Mouse (Mus musculus): ENCODE measurements around the gene AC161166.1. TPM values are rescaled to one million over a fixed set of nuclear protein-coding genes. Genes with fewer than 3 reads are reported as not detected.

AC161166.1 gene
- polyA plus RNA-seq, 1 experiment from 2014 or later = 0.46 TPM

DNA sequence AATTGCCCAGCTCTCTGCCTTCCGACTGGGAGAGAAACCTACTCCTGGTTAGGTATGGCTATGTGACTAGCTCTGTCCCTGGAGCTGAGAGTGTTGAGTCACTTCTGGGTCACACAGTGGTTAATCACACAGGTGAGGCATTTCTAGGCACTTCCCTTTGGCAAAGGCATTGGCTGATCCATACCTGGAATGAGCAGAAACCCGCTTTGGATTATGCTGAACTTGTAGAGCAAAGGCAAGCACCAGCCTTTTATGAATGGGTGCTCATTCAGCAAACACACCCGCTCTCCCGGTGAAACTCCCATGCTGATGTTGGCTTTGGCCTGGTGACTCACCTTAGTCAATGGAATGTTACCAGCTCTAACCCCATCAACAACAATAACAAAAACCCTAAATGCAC lies 27.4 kb upstream of the AC161166.1 start:
- Histone ChIP-seq H3K36me3 (ENCODE audit: control insufficient read depth, insufficient read depth, low read length) (no peaks in the 10 kb centered on the region; the same call in 1 of the 2 replicates), H3K4me3 (ENCODE audit: low read depth, low read length) (no peak overlapping the region), H3K4me1 (replicated peaks; ENCODE audit: control insufficient read depth, insufficient read depth, low read length) (no peaks in the 10 kb centered on the region), H3K27ac (ENCODE audit: low read depth) (no peak overlapping the region), H3K9ac (ENCODE audit: low read length) (no peak overlapping the region), H3K27me3 (replicated peaks; ENCODE audit: control insufficient read depth, insufficient read depth, low read length) (no peaks in the 10 kb centered on the region), H3K9me3 (ENCODE audit: control insufficient read depth, low read length) (no peaks in the 10 kb centered on the region), H3K4me2 (ENCODE audit: low read length) (no peak overlapping the region)
- ATAC-seq (replicated peaks; ENCODE audit: low FRiP score, low TSS enrichment, low read depth) = no peak
- no peak for DNase-seq (ENCODE audit: low spot score)
- WGBS = 89% methylated on average over 4 of the region's 4 CpGs

DNA sequence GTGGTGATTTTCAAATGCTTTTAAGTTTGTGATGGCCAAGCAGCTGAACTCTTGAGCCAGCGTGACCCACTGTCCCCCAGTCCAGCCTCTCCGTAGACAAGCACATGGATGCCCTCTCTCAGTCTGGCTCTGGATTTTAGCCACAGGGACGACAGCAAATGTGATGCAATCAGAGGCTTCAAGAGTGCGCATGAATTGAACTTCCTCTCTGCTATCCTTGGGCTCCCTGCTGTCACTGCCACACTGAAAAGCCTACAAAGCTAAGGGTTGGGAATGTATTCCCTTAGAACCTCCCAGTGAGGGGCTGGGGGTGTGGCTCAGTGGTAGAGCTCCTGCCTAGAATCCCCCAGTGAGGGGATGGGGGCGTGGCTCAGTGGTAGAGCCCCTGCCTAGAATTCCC lies 26.4 kb upstream of the AC161166.1 start:
- H3K36me3 ChIP-seq (ENCODE audit: control insufficient read depth, insufficient read depth, low read length) = peaks cover 9% of the 10 kb centered on the region
- no peak overlapping the region for H3K27ac ChIP-seq (ENCODE audit: low read depth)
- no peak overlapping the region for H3K4me2 ChIP-seq (ENCODE audit: low read length)
- H3K27me3 ChIP-seq (replicated peaks; ENCODE audit: control insufficient read depth, insufficient read depth, low read length) = no peaks in the 10 kb centered on the region
- DNase-seq (ENCODE audit: low spot score) (no peak), ATAC-seq (replicated peaks; ENCODE audit: low FRiP score, low TSS enrichment, low read depth) (no peak)
- no peaks in the 10 kb centered on the region for H3K4me1 ChIP-seq (replicated peaks; ENCODE audit: control insufficient read depth, insufficient read depth, low read length)
- H3K9ac ChIP-seq (ENCODE audit: low read length) = no peak overlapping the region
- no peak overlapping the region for H3K4me3 ChIP-seq (ENCODE audit: low read depth, low read length)
- H3K9me3 ChIP-seq (ENCODE audit: control insufficient read depth, low read length) = no peaks in the 10 kb centered on the region
- WGBS = 86% methylated on average over 5 of the region's 5 CpGs

DNA sequence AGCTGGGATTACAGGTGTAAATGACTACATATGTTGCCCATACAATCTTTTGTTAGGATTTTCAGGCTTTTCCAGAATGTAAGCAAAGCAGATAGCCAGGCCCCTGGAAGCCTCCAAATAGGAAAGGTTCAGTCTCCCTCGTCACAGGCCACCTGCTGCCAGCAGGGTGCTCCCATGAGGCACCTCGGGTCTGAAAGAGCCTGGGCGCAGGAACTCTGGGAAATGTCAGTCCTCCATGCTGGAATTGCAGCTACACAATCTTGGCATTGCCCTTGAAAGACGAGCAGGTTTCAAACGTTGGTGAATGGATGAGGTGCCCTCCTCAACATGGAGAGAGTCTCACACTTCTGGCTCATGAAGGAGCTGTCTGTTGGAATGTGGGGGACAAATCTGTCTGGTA lies 25.9 kb upstream of the AC161166.1 start:
- no peak overlapping the region for H3K4me2 ChIP-seq (ENCODE audit: low read length)
- DNase-seq (ENCODE audit: low spot score) = no peak
- no peaks in the 10 kb centered on the region for H3K4me1 ChIP-seq (replicated peaks; ENCODE audit: control insufficient read depth, insufficient read depth, low read length)
- no peak overlapping the region for H3K9ac ChIP-seq (ENCODE audit: low read length)
- 44% methylated on average over 5 of the region's 5 CpGs for whole genome bisulfite sequencing
- no peaks in the 10 kb centered on the region for H3K9me3 ChIP-seq (ENCODE audit: control insufficient read depth, low read length)
- H3K36me3 ChIP-seq (ENCODE audit: control insufficient read depth, insufficient read depth, low read length) = peaks cover 14% of the 10 kb centered on the region
- no peak for ATAC-seq (replicated peaks; ENCODE audit: low FRiP score, low TSS enrichment, low read depth)
- 0 out of 2 replicates have a peak, but pooled peaks cover 3% of the 10 kb centered on the region for H3K27me3 ChIP-seq (replicated peaks; ENCODE audit: control insufficient read depth, insufficient read depth, low read length)
- no peak overlapping the region for H3K27ac ChIP-seq (ENCODE audit: low read depth)
- H3K4me3 ChIP-seq (ENCODE audit: low read depth, low read length) = no peak overlapping the region

DNA sequence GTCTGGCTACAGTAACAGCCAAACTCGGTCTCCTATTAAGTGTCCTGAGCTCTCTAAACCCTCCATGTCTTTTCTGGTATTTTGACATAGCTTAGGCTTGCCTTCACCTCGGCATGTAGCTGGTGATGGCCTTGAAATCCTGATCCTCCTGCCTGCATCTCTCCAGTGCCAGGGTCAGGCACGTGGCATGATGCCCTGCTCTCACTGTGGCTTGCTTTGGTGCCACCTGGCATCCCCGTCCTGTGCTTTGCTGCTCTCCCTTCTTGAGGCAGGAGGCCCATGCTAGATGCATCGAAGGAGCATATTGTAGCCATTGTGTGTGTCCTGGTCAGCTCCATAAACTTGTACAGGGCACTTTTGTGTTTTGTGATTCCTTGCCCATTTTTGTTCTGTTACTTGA lies 25.3 kb upstream of the AC161166.1 start:
- no peak overlapping the region for H3K9ac ChIP-seq (ENCODE audit: low read length)
- ATAC-seq (replicated peaks; ENCODE audit: low FRiP score, low TSS enrichment, low read depth) = no peak
- H3K9me3 ChIP-seq (ENCODE audit: control insufficient read depth, low read length) = no peaks in the 10 kb centered on the region
- H3K27ac ChIP-seq (ENCODE audit: low read depth) = no peak overlapping the region
- DNase-seq (ENCODE audit: low spot score) = no peak
- 80% methylated on average over 5 of the region's 5 CpGs for WGBS
- H3K4me1 ChIP-seq (replicated peaks; ENCODE audit: control insufficient read depth, insufficient read depth, low read length) = no peaks in the 10 kb centered on the region
- 0 out of 2 replicates have a peak, but pooled peaks cover 3% of the 10 kb centered on the region for H3K27me3 ChIP-seq (replicated peaks; ENCODE audit: control insufficient read depth, insufficient read depth, low read length)
- H3K36me3 ChIP-seq (ENCODE audit: control insufficient read depth, insufficient read depth, low read length) = peaks cover 16% of the 10 kb centered on the region
- no peak overlapping the region for H3K4me2 ChIP-seq (ENCODE audit: low read length)
- H3K4me3 ChIP-seq (ENCODE audit: low read depth, low read length) = no peak overlapping the region

DNA sequence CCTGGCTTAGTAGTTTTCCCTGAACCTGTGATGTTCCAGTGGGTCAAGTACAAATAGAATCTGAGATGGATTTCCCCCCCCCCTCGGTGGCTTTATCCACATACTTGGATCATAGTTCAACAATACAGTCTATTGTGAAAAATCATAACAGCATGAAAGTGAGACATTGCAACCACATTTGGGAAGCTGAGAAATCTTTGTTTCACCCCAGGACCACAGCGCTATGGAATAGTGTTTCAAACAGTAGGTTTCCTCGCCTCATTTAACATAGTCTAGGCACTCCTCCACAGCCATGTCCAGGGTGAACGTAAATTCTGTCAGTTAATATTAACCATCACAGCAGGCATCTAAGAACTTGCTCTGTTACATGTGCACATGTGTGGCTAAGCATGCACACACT lies 24.8 kb upstream of the AC161166.1 start:
- peaks cover 4% of the 10 kb centered on the region for H3K4me1 ChIP-seq (replicated peaks; ENCODE audit: control insufficient read depth, insufficient read depth, low read length)
- H3K4me2 ChIP-seq (ENCODE audit: low read length) = no peak overlapping the region
- 83% methylated on average over 4 of the region's 4 CpGs for WGBS
- no peak overlapping the region for H3K27ac ChIP-seq (ENCODE audit: low read depth)
- H3K9ac ChIP-seq (ENCODE audit: low read length) = no peak overlapping the region
- H3K36me3 ChIP-seq (ENCODE audit: control insufficient read depth, insufficient read depth, low read length) = peaks cover 16% of the 10 kb centered on the region
- ATAC-seq (replicated peaks; ENCODE audit: low FRiP score, low TSS enrichment, low read depth) = no peak
- no peak for DNase-seq (ENCODE audit: low spot score)
- 0 out of 2 replicates have a peak, but pooled peaks cover 3% of the 10 kb centered on the region for H3K27me3 ChIP-seq (replicated peaks; ENCODE audit: control insufficient read depth, insufficient read depth, low read length)
- no peaks in the 10 kb centered on the region for H3K9me3 ChIP-seq (ENCODE audit: control insufficient read depth, low read length)
- H3K4me3 ChIP-seq (ENCODE audit: low read depth, low read length) = no peak overlapping the region

DNA sequence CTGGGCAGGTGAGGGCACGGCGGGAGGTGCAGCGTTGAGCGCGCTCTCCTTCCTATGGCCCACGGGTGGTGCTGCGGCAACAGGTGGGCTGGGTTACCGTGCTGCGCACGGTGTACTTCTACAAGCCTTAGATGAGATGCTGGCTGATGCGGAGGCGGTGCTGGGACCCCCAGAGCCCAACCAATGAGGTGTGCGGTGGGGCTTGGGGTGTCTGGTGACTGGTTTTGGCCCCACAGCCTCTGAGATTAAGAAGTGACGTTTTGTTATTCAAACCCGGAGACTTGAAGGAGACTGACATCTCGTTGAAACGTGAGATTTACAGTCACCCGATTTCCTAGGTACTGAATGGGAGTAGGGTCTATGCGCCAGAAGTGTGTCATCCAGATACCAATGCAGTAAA lies 22.0 kb upstream of the AC161166.1 start:
- H3K9ac ChIP-seq (ENCODE audit: low read length) = no peak overlapping the region

DNA sequence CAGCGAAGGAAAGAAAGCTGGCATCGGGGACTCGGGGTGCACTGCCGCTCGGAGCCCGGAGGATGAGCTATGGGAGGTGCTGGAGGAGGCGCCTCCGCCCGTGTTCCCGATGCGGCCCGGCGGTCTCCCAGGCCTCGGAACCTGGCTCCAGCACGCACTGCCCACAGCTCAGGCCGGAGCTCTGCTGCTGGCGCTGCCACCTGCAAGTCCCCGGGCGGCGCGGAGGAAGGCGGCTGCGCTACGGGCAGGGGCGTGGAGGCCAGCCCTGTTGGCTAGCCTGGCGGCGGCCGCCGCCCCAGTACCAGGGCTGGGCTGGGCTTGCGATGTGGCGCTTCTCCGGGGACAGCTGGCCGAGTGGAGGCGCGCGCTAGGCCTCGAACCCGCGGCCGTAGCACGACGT lies 21.6 kb upstream of the AC161166.1 start:
- DNase-seq (ENCODE audit: low spot score) = no peak
- Histone ChIP-seq H3K4me1 (replicated peaks; ENCODE audit: control insufficient read depth, insufficient read depth, low read length) (peaks cover 15% of the 10 kb centered on the region), H3K9ac (ENCODE audit: low read length) (no peak overlapping the region), H3K36me3 (ENCODE audit: control insufficient read depth, insufficient read depth, low read length) (peaks cover 16% of the 10 kb centered on the region), H3K4me3 (ENCODE audit: low read depth, low read length) (no peak overlapping the region), H3K4me2 (ENCODE audit: low read length) (no peak overlapping the region), H3K9me3 (ENCODE audit: control insufficient read depth, low read length) (no peaks in the 10 kb centered on the region), H3K27ac (ENCODE audit: low read depth) (no peak overlapping the region), H3K27me3 (replicated peaks; ENCODE audit: control insufficient read depth, insufficient read depth, low read length) (0 out of 2 replicates have a peak, but pooled peaks cover 3% of the 10 kb centered on the region)
- ATAC-seq (replicated peaks; ENCODE audit: low FRiP score, low TSS enrichment, low read depth) = no peak
- 48% methylated on average over 42 of the region's 42 CpGs for WGBS

More for the DNA sequence above, 22.0 kb upstream of the AC161166.1 start:
- Histone ChIP-seq H3K4me1 (replicated peaks; ENCODE audit: control insufficient read depth, insufficient read depth, low read length) (peaks cover 13% of the 10 kb centered on the region), H3K4me3 (ENCODE audit: low read depth, low read length) (no peak overlapping the region), H3K27me3 (replicated peaks; ENCODE audit: control insufficient read depth, insufficient read depth, low read length) (0 out of 2 replicates have a peak, but pooled peaks cover 3% of the 10 kb centered on the region), H3K4me2 (ENCODE audit: low read length) (no peak overlapping the region), H3K27ac (ENCODE audit: low read depth) (no peak overlapping the region), H3K36me3 (ENCODE audit: control insufficient read depth, insufficient read depth, low read length) (peaks cover 16% of the 10 kb centered on the region), H3K9me3 (ENCODE audit: control insufficient read depth, low read length) (no peaks in the 10 kb centered on the region)
- 46% methylated on average over 19 of the region's 19 CpGs for WGBS
- no peak for ATAC-seq (replicated peaks; ENCODE audit: low FRiP score, low TSS enrichment, low read depth)
- DNase-seq (ENCODE audit: low spot score) = no peak

DNA sequence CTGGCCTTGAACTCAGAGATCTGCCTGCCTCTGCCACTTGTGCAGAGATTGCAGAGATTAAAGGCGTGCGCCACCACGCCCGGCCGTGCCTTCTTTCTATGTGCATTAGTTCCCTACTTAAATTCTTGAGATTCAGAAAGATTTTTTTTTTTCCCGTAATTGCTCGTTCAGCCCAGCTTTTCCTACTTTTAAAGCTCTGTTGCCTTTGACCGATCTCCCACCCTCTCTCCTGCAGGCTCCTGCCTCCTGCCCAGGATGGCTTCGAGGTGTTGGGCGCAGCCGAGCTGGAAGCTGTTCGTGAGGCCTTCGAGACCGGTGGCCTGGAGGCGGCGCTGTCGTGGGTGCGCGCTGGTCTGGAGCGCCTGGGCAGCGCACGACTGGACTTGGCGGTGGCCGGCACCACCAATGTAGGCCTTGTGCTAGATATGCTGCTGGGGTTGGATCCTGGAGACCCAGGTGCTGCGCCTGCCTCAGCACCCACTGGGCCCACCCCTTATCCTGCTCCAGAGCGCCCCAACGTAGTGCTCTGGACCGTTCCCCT lies 20.8 kb upstream of the AC161166.1 start:
- Histone ChIP-seq H3K27me3 (replicated peaks; ENCODE audit: control insufficient read depth, insufficient read depth, low read length) (0 out of 2 replicates have a peak, but pooled peaks cover 3% of the 10 kb centered on the region), H3K27ac (ENCODE audit: low read depth) (no peak overlapping the region), H3K4me1 (replicated peaks; ENCODE audit: control insufficient read depth, insufficient read depth, low read length) (peaks cover 15% of the 10 kb centered on the region), H3K36me3 (ENCODE audit: control insufficient read depth, insufficient read depth, low read length) (peaks cover 16% of the 10 kb centered on the region), H3K4me3 (ENCODE audit: low read depth, low read length) (no peak overlapping the region), H3K4me2 (ENCODE audit: low read length) (no peak overlapping the region), H3K9ac (ENCODE audit: low read length) (no peak overlapping the region), H3K9me3 (ENCODE audit: control insufficient read depth, low read length) (no peaks in the 10 kb centered on the region)
- WGBS = 76% methylated on average over 28 of the region's 28 CpGs
- ATAC-seq (replicated peaks; ENCODE audit: low FRiP score, low TSS enrichment, low read depth) = no peak
- no peak for DNase-seq (ENCODE audit: low spot score)

Data from intestine, embryonic 14.5 days (tissue).